Mouse (Mus musculus): ENCODE results near the gene Olfr1177-ps. TPM values are rescaled to one million over a fixed set of nuclear protein-coding genes. Genes with fewer than 3 reads are reported as not detected.

Olfr1177-ps gene
- not detected in 2 replicates for polyA plus RNA-seq (2016; fragmentation: Nextera tagmentation; extraction: Ambion mirVana)

DNA sequence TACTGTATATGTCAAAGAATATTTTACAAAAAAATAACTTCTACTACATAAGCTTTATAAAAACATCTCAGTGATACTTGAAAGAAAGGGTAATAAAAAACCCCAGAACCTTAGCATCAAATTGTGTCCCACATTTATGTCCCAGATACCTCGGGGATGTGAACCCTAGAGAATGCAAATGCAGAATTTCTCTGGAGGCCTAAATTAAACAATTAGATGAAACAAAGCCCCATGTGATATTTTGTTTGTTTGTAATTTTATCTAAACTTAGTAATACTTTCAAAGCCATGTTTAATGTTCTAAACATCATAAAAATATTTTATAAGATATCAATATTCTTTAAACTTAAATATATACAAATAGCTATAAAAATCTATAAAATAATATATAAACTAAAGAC is at the start of gene Olfr1177-ps:
Olfr1177-ps (minus strand) TSS at position 101 of the 400 bp plus-strand sequence.
- no peaks in the 10 kb centered on the region for H3K4me1 ChIP-seq
- H3K4me3 ChIP-seq: no peak within 1 kb of the TSS
- H3K36me3 ChIP-seq: no peaks in the 10 kb centered on the region
- 67% methylated on average over 1 of the region's 1 CpGs for WGBS
- H3K27ac ChIP-seq: no peak within 1 kb of the TSS
- H3K9me3 ChIP-seq: no peaks in the 10 kb centered on the region
- no peak for DNase-seq (ENCODE audit: low spot score)
- no peaks in the 10 kb centered on the region for H3K27me3 ChIP-seq (ENCODE audit: insufficient read depth, poor library complexity, severe bottlenecking)

DNA sequence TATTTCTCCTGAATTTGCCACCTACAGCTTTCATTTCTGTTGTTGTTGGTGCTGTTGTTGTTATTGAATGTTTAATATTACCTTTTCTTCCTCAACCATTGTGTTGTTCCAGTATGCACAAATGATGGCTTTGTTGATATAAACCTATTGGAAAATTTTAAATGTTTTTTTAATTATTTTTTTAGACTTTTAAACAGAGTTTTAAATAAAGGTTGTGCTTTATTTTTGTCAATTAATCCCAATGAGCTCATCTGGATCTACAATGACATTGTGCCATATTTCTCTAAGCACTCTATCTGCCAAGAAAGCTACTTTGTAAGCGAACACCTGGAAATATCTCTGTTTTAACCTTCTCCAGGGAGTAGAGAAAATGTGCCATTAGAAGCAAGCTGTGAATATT is 40.5 kb upstream of the Olfr1177-ps start, which contains the start of gene Olfr1178:
Olfr1178 (plus strand) TSS at position 301 of the 400 bp plus-strand sequence.
- no peaks in the 10 kb centered on the region for H3K4me1 ChIP-seq
- H3K27me3 ChIP-seq (ENCODE audit: insufficient read depth, poor library complexity, severe bottlenecking): no peaks in the 10 kb centered on the region
- no peak within 1 kb of the TSS for H3K27ac ChIP-seq
- H3K4me3 ChIP-seq: no peak within 1 kb of the TSS
- H3K9me3 ChIP-seq: no peaks in the 10 kb centered on the region
- no peaks in the 10 kb centered on the region for H3K36me3 ChIP-seq
- DNase-seq (ENCODE audit: low spot score): no peak
- WGBS: 88% methylated on average over 1 of the region's 1 CpGs

DNA sequence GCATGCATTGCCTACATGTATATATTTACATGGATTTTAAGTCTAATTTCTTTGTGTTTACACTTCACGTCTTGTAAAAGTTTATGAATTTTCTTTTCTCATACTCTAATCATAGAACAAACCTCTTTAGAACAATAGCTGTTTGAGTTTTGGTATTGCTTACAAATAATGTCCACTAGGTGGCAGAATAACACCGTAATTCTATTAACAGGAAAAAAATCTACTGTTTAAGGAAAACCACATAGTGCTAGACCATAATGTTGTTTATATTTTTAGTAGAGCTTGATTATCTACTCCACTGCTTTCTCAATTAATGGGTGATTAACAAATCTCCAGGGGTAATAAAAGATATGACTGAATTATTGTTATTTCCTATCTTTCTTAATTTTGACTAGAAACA is 10.0 kb upstream of the Olfr1177-ps start:
- DNase-seq (ENCODE audit: low spot score): no peak
- Histone ChIP-seq H3K27ac (no peak overlapping the region), H3K4me3 (no peak overlapping the region), H3K27me3 (ENCODE audit: insufficient read depth, poor library complexity, severe bottlenecking) (no peaks in the 10 kb centered on the region), H3K4me1 (no peaks in the 10 kb centered on the region), H3K9me3 (no peaks in the 10 kb centered on the region), H3K36me3 (no peaks in the 10 kb centered on the region)
- 3% methylated on average over 2 of the region's 2 CpGs for WGBS

DNA sequence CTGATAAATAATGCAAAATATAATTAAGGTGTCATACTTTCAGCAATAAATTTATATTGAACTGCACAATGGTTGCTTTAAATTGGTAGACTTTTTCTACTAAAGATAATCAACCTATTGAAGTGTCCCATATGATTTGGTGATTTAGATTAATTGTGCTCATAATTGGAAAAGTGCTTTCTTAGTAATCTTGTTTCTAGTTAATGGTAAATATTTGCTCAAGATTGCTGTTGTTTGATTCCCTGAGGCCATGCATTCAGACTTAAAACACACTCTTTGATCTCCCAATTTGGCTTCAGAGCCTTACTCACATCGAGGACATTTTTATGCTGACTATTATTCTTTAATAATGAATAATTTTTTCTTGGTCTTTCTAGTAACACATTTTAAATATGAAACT is 9.9 kb downstream of the Olfr1177-ps start, which contains the start of gene Olfr1176:
Olfr1176 (plus strand) TSS at position 301 of the 400 bp plus-strand sequence.
- no peaks in the 10 kb centered on the region for H3K9me3 ChIP-seq
- no peaks in the 10 kb centered on the region for H3K27me3 ChIP-seq (ENCODE audit: insufficient read depth, poor library complexity, severe bottlenecking)
- no peak for DNase-seq (ENCODE audit: low spot score)
- no peaks in the 10 kb centered on the region for H3K36me3 ChIP-seq
- H3K4me3 ChIP-seq: no peak within 1 kb of the TSS
- no peaks in the 10 kb centered on the region for H3K4me1 ChIP-seq
- no peak within 1 kb of the TSS for H3K27ac ChIP-seq
- WGBS: 73% methylated on average over 1 of the region's 1 CpGs

DNA sequence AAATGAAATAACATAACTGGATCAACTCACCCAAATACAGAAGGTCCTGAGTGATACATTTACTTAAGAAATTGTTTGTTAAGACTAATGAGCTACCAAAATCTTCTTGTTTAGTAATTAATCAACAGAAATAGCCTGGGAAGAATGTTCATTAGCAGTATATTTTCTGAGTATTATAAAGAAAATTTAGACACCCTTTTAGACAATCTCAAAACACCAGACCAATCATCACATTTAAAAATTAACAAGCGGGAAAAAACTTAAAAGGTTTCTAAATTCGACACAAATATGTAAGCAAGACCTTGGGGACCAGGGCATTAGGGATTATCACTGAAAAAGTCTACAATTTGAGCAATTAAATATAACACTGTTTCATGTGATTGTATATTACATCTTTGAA is 19.2 kb downstream of the Olfr1177-ps start, which contains the start of gene Olfr1175-ps:
Olfr1175-ps (minus strand) TSS at position 101 of the 400 bp plus-strand sequence.
- DNase-seq (ENCODE audit: low spot score): no peak
- H3K9me3 ChIP-seq: no peaks in the 10 kb centered on the region
- WGBS: 76% methylated on average over 2 of the region's 2 CpGs
- no peak within 1 kb of the TSS for H3K4me3 ChIP-seq
- no peak within 1 kb of the TSS for H3K27ac ChIP-seq
- H3K4me1 ChIP-seq: no peaks in the 10 kb centered on the region
- no peaks in the 10 kb centered on the region for H3K27me3 ChIP-seq (ENCODE audit: insufficient read depth, poor library complexity, severe bottlenecking)
- H3K36me3 ChIP-seq: no peaks in the 10 kb centered on the region

DNA sequence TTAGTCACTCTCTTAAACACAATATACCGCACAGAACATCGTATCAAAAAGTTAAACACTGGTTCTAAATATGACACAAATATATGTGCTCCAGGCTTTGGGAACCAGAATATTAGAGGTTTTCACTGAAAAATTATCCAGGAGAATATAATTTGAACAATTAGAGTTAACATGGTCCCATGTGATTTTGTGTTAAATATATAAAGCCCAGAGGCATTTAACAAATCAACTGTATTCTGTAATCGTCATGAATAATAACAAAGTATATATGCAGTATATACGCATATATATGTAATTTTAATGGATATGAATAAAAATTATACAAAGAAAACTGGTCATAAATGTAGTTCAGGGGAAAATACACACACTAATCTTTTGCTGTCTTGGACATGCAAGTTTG is 31.3 kb downstream of the Olfr1177-ps start, which contains the start of gene Olfr1174-ps:
Olfr1174-ps (minus strand) TSS at position 101 of the 400 bp plus-strand sequence.
- Histone ChIP-seq H3K27ac (no peak within 1 kb of the TSS), H3K4me1 (no peaks in the 10 kb centered on the region), H3K4me3 (no peak within 1 kb of the TSS), H3K27me3 (ENCODE audit: insufficient read depth, poor library complexity, severe bottlenecking) (no peaks in the 10 kb centered on the region), H3K9me3 (no peaks in the 10 kb centered on the region), H3K36me3 (no peaks in the 10 kb centered on the region)
- 90% methylated on average over 4 of the region's 4 CpGs for WGBS
- no peak for DNase-seq (ENCODE audit: low spot score)

Other genes starting within 250 kb of the Olfr1177-ps start
- gene Olfr1166, start 218.2 kb downstream of the Olfr1177-ps start, polyA plus RNA-seq (2016; fragmentation: Nextera tagmentation; extraction: Ambion mirVana): not detected in 2 replicates
- not detected in 2 replicates for gene Olfr1167, start 191.3 kb downstream of the Olfr1177-ps start, polyA plus RNA-seq (2016; fragmentation: Nextera tagmentation; extraction: Ambion mirVana)
- gene Olfr1168, start 164.6 kb downstream of the Olfr1177-ps start, polyA plus RNA-seq (2016; fragmentation: Nextera tagmentation; extraction: Ambion mirVana): not detected in 2 replicates
- gene Olfr1170, start 118.2 kb downstream of the Olfr1177-ps start, polyA plus RNA-seq (2016; fragmentation: Nextera tagmentation; extraction: Ambion mirVana): not detected in 2 replicates
- not detected in 2 replicates for gene Olfr1173, start 66.6 kb downstream of the Olfr1177-ps start, polyA plus RNA-seq (2016; fragmentation: Nextera tagmentation; extraction: Ambion mirVana)
- gene Olfr1174-ps, start 31.4 kb downstream of the Olfr1177-ps start, polyA plus RNA-seq (2016; fragmentation: Nextera tagmentation; extraction: Ambion mirVana): not detected in 2 replicates
- gene Olfr1175-ps, start 19.3 kb downstream of the Olfr1177-ps start, polyA plus RNA-seq (2016; fragmentation: Nextera tagmentation; extraction: Ambion mirVana): not detected in 2 replicates
- not detected in 2 replicates for gene Olfr1176, start 9.8 kb downstream of the Olfr1177-ps start, polyA plus RNA-seq (2016; fragmentation: Nextera tagmentation; extraction: Ambion mirVana)
- not detected in 2 replicates for gene Olfr1178, start 40.6 kb upstream of the Olfr1177-ps start, polyA plus RNA-seq (2016; fragmentation: Nextera tagmentation; extraction: Ambion mirVana)
- not detected in 2 replicates for gene Olfr1179, start 60.0 kb upstream of the Olfr1177-ps start, polyA plus RNA-seq (2016; fragmentation: Nextera tagmentation; extraction: Ambion mirVana)
- not detected in 2 replicates for gene Olfr1180, start 72.7 kb upstream of the Olfr1177-ps start, polyA plus RNA-seq (2016; fragmentation: Nextera tagmentation; extraction: Ambion mirVana)
- gene Olfr1181, start 79.7 kb upstream of the Olfr1177-ps start, polyA plus RNA-seq (2016; fragmentation: Nextera tagmentation; extraction: Ambion mirVana): not detected in 2 replicates
- not detected in 2 replicates for gene Gm13757, start 102.6 kb upstream of the Olfr1177-ps start, polyA plus RNA-seq (2016; fragmentation: Nextera tagmentation; extraction: Ambion mirVana)
- gene Olfr1183, start 108.4 kb upstream of the Olfr1177-ps start, polyA plus RNA-seq (2016; fragmentation: Nextera tagmentation; extraction: Ambion mirVana): not detected in 2 replicates
- not detected in 2 replicates for gene Olfr1184, start 137.1 kb upstream of the Olfr1177-ps start, polyA plus RNA-seq (2016; fragmentation: Nextera tagmentation; extraction: Ambion mirVana)
- gene Olfr1185-ps1, start 146.8 kb upstream of the Olfr1177-ps start, polyA plus RNA-seq (2016; fragmentation: Nextera tagmentation; extraction: Ambion mirVana): not detected in 2 replicates
- not detected in 2 replicates for gene Olfr1186, start 172.1 kb upstream of the Olfr1177-ps start, polyA plus RNA-seq (2016; fragmentation: Nextera tagmentation; extraction: Ambion mirVana)
- not detected in 2 replicates for gene Olfr1188, start 210.4 kb upstream of the Olfr1177-ps start, polyA plus RNA-seq (2016; fragmentation: Nextera tagmentation; extraction: Ambion mirVana)
- not detected in 2 replicates for gene Olfr1189, start 240.0 kb upstream of the Olfr1177-ps start, polyA plus RNA-seq (2016; fragmentation: Nextera tagmentation; extraction: Ambion mirVana)

All from heart, embryonic 10.5 days (tissue).